Mouse (Mus musculus) CH12.LX (cell line): ENCODE measurements around the gene Klk7. TPM values are rescaled to one million over a fixed set of nuclear protein-coding genes. Genes with fewer than 3 reads are reported as not detected.

Experiments
- DNase-seq: peaks from one replicate; pipeline ENCODE4 v3.0.0-alpha.2; 2013; ENCODE audit errors: extremely low read depth
- H3K27ac ChIP-seq: 2 replicates; pipeline ENCODE4 v1.5.1; 2012; ENCODE audit warnings: low read depth, mild to moderate bottlenecking, control low read depth, moderate library complexity; ENCODE audit not compliant: insufficient read depth
- H3K27me3 ChIP-seq: replicated peaks from 2 replicates; pipeline ENCODE3; 2012; ENCODE audit warnings: inconsistent platforms
- H3K36me3 ChIP-seq, 2 experiments: replicated peaks in 1 of 2; 2 replicates each; pipeline versions ENCODE3 to v1.6.1; 2012; ENCODE audit warnings: inconsistent platforms in 1 of 2, low read length in 1 of 2, mild to moderate bottlenecking in 1 of 2, mixed read lengths in 1 of 2, moderate library complexity in 1 of 2; ENCODE audit not compliant: control insufficient read depth in 1 of 2, insufficient read depth in 1 of 2
- H3K4me1 ChIP-seq, 2 experiments: 2 replicates each; pipeline ENCODE4 v1.6.1; 2012; ENCODE audit warnings: inconsistent platforms in 1 of 2, moderate library complexity in 1 of 2; ENCODE audit not compliant: insufficient read depth in 2 of 2, control insufficient read depth in 1 of 2
- H3K4me2 ChIP-seq: 2 replicates; pipeline ENCODE4 v1.6.1; 2012; ENCODE audit warnings: low read depth, mild to moderate bottlenecking, control low read depth; ENCODE audit not compliant: poor library complexity, insufficient read depth, severe bottlenecking
- H3K4me3 ChIP-seq, 3 experiments: fragments of 150-350 bp in 1 of 3; sonication (generic) in 1 of 3; replicated peaks in 1 of 3; 2 replicates each; pipeline versions ENCODE3 to v1.5.1; 2011 to 2012; ENCODE audit warnings: low read depth in 2 of 3, low read length in 2 of 3, mild to moderate bottlenecking in 2 of 3, moderate library complexity in 2 of 3, control low read depth in 1 of 3, improper control_type of control experiment in 1 of 3, inconsistent platforms in 1 of 3, mixed read lengths in 1 of 3; ENCODE audit not compliant: poor library complexity in 1 of 3
- H3K79me2 ChIP-seq: replicated peaks from 2 replicates; pipeline ENCODE4 v1.6.1; 2012; ENCODE audit warnings: mild to moderate bottlenecking, moderate library complexity; ENCODE audit not compliant: control insufficient read depth, poor library complexity, insufficient read depth, severe bottlenecking; ENCODE audit errors: extremely low read depth
- H3K9ac ChIP-seq: 2 replicates; pipeline ENCODE4 v1.6.1; 2012; ENCODE audit warnings: low read depth, mild to moderate bottlenecking, control low read depth, moderate library complexity; ENCODE audit not compliant: insufficient read depth
- H3K9me3 ChIP-seq: replicated peaks from 2 replicates; pipeline ENCODE3; 2012; ENCODE audit warnings: low read length, inconsistent platforms, mixed read lengths
- CTCF ChIP-seq, 2 experiments: IDR thresholded peaks in 1 of 2; conservative IDR thresholded peaks in 1 of 2; 2 replicates each; pipeline ENCODE4 v1.5.1; 2011 to 2012; ENCODE audit warnings: low read depth in 2 of 2, low read length in 2 of 2, improper control_type of control experiment in 1 of 2, inconsistent platforms in 1 of 2, mild to moderate bottlenecking in 1 of 2, moderate library complexity in 1 of 2
- E2F4 ChIP-seq: IDR thresholded peaks from 2 replicates; pipeline ENCODE4 v1.6.1; 2011; ENCODE audit warnings: low read depth, low read length, improper control_type of control experiment; ENCODE audit not compliant: insufficient replicate concordance
- ELF1 ChIP-seq: IDR thresholded peaks from 2 replicates; pipeline ENCODE4 v1.6.1; 2014; ENCODE audit warnings: low read depth, mild to moderate bottlenecking, inconsistent platforms, low read length, improper control_type of control experiment
- ETS1 ChIP-seq: conservative IDR thresholded peaks from 2 replicates; pipeline ENCODE4 v1.6.1; 2012; ENCODE audit warnings: low read depth, mild to moderate bottlenecking, inconsistent platforms, low read length, improper control_type of control experiment, moderate library complexity
- GABPA ChIP-seq: IDR thresholded peaks from 2 replicates; pipeline ENCODE4 v1.6.1; 2012; ENCODE audit warnings: low read depth, low read length, improper control_type of control experiment, inconsistent platforms; ENCODE audit not compliant: insufficient replicate concordance
- HCFC1 ChIP-seq: IDR thresholded peaks from 2 replicates; pipeline ENCODE4 v1.6.1; 2012; ENCODE audit warnings: low read depth, mild to moderate bottlenecking, inconsistent platforms, low read length, improper control_type of control experiment
- IRF4 ChIP-seq: IDR thresholded peaks from 2 replicates; pipeline ENCODE4 v1.6.1; 2014; ENCODE audit warnings: low read depth, mild to moderate bottlenecking, inconsistent platforms, low read length, improper control_type of control experiment
- JUND ChIP-seq: conservative IDR thresholded peaks from 2 replicates; pipeline ENCODE4 v1.6.1; 2011; ENCODE audit warnings: low read depth, low read length, improper control_type of control experiment
- MAFK ChIP-seq: IDR thresholded peaks from 2 replicates; pipeline ENCODE4 v1.6.1; 2011; ENCODE audit warnings: low read length, improper control_type of control experiment; ENCODE audit not compliant: insufficient replicate concordance
- MAX ChIP-seq: IDR thresholded peaks from 2 replicates; pipeline ENCODE4 v1.6.1; 2011; ENCODE audit warnings: low read length, improper control_type of control experiment
- MEF2A ChIP-seq: IDR thresholded peaks from 2 replicates; pipeline ENCODE4 v1.6.1; 2014; ENCODE audit warnings: low read depth, mild to moderate bottlenecking, inconsistent platforms, low read length, improper control_type of control experiment, borderline replicate concordance
- MXI1 ChIP-seq: IDR thresholded peaks from 2 replicates; pipeline ENCODE4 v1.6.1; 2011; ENCODE audit warnings: mild to moderate bottlenecking, low read depth, low read length, improper control_type of control experiment
- NELFE ChIP-seq: IDR thresholded peaks from 2 replicates; pipeline ENCODE4 v1.6.1; 2011; ENCODE audit warnings: low read depth, low read length, improper control_type of control experiment
- NRF1 ChIP-seq: IDR thresholded peaks from 2 replicates; pipeline ENCODE4 v1.6.1; 2014; ENCODE audit warnings: low read depth, mild to moderate bottlenecking, inconsistent platforms, low read length, improper control_type of control experiment, moderate library complexity
- PAX5 ChIP-seq: IDR thresholded peaks from 2 replicates; pipeline ENCODE4 v1.6.1; 2012; ENCODE audit warnings: low read length, inconsistent platforms, mixed read lengths
- POLR2AphosphoS2 ChIP-seq: IDR thresholded peaks from 2 replicates; pipeline ENCODE4 v1.6.1; 2011; ENCODE audit warnings: low read depth, low read length, improper control_type of control experiment
- SMC3 ChIP-seq: IDR thresholded peaks from 2 replicates; pipeline ENCODE4 v1.6.1; 2011; ENCODE audit warnings: low read depth, low read length, improper control_type of control experiment
- TBP ChIP-seq: conservative IDR thresholded peaks from 2 replicates; pipeline ENCODE4 v1.6.1; 2011; ENCODE audit warnings: low read depth, low read length, improper control_type of control experiment
- UBTF ChIP-seq: IDR thresholded peaks from 2 replicates; pipeline ENCODE4 v1.6.1; 2012; ENCODE audit warnings: low read depth, mild to moderate bottlenecking, inconsistent platforms, low read length, improper control_type of control experiment, moderate library complexity
- USF1 ChIP-seq: IDR thresholded peaks from 2 replicates; pipeline ENCODE4 v1.6.1; 2014; ENCODE audit warnings: low read depth, mild to moderate bottlenecking, inconsistent platforms, low read length, improper control_type of control experiment
- ZC3H11A ChIP-seq: IDR thresholded peaks from 2 replicates; pipeline ENCODE4 v1.6.1; 2012; ENCODE audit warnings: low read depth, mild to moderate bottlenecking, inconsistent platforms, low read length, improper control_type of control experiment
- ZNF384 ChIP-seq: IDR thresholded peaks from 2 replicates; pipeline ENCODE4 v1.6.1; 2012; ENCODE audit warnings: low read depth, low read length, improper control_type of control experiment, inconsistent platforms
- dilution Hi-C: fragments of 300-500 bp; cut with MboI; formaldehyde crosslinking; loops from 2 replicates; pipeline ENCODE4 v1.14.3; 2020; ENCODE audit warnings: low sequenced_read_pairs; ENCODE audit not compliant: extremely low pct_unique_long_range_greater_than_20kb, extremely low pct_ligation_motif_present
- in situ Hi-C: fragments of 300-500 bp; cut with MboI; formaldehyde crosslinking; loops from 3 replicates; pipeline ENCODE4 v1.14.3; 2019; ENCODE audit warnings: low sequenced_read_pairs, low pct_ligation_motif_present, low pct_unique_long_range_greater_than_20kb, mixed read lengths
- polyA plus RNA-seq: library from polyadenylated mRNA; unstranded; fragments of >175 nt; gene quantifications from 2 replicates; pipeline ENCODE4 v1.2.1, GENCODE M21; 2012; ENCODE audit warnings: low read depth; ENCODE audit not compliant: insufficient read length
- total RNA-seq, 2 experiments: library from RNA; depleted of rRNA; stranded (reverse); fragments of 300-350 nt in 1 of 2; fragments of >200 nt in 1 of 2; gene quantifications; 2 replicates each; pipeline ENCODE4 v1.2.3; 2012 to 2014

Gene Klk7
- total and polyA plus RNA-seq, 3 experiments: not detected

- H3K36me3 ChIP-seq: no peaks in the 10 kb centered on the region
- no peak overlapping the region for H3K27ac ChIP-seq
- H3K9me3 ChIP-seq: no peaks in the 10 kb centered on the region
- DNase-seq: no peak
- no peak overlapping the region for H3K4me2 ChIP-seq
- H3K9ac ChIP-seq: no peak overlapping the region
- H3K4me3 ChIP-seq: no peak overlapping the region
- dilution Hi-C loops: no loop called here
- H3K4me1 ChIP-seq: no peaks in the 10 kb centered on the region
- no peaks in the 10 kb centered on the region for H3K79me2 ChIP-seq
- H3K27me3 ChIP-seq: peaks cover 79% of the 10 kb centered on the region
- in situ Hi-C loops: no loop called here
- TF ChIP-seq JUND: no peak
- no peak for TF ChIP-seq PAX5
- no peak for TF ChIP-seq MAFK
- no peak for TF ChIP-seq MAX
- TF ChIP-seq MXI1: no peak
- no peak for TF ChIP-seq GABPA
- no peak for TF ChIP-seq TBP
- TF ChIP-seq ZNF384: no peak
- no peak for TF ChIP-seq SMC3
- TF ChIP-seq POLR2AphosphoS2: no peak
- TF ChIP-seq UBTF: no peak
These were observed 32.7 kb downstream of the Klk7 start for GRCm38 (mm10) chr7:43843801-43844200.

GRCm38 (mm10) chr7:43851616-43852015 is 40.5 kb downstream of the Klk7 start:
- in situ Hi-C loops: no loop called here
- H3K27ac ChIP-seq: no peak overlapping the region
- no peaks in the 10 kb centered on the region for H3K36me3 ChIP-seq
- no peak overlapping the region for H3K4me3 ChIP-seq
- dilution Hi-C loops: no loop called here
- no peak overlapping the region for H3K9ac ChIP-seq
- no peak overlapping the region for H3K4me2 ChIP-seq
- no peaks in the 10 kb centered on the region for H3K79me2 ChIP-seq
- no peak for TF ChIP-seq HCFC1
- no peak for TF ChIP-seq ELF1
- no peak for TF ChIP-seq UBTF
- TF ChIP-seq IRF4: no peak
- TF ChIP-seq TBP: no peak
- TF ChIP-seq CTCF (conservative IDR thresholded peaks at IDR 0.05 in 1 of 2, IDR thresholded peaks at IDR 0.05 in 1 of 2; ENCODE audit: low read depth in 2 of 2, low read length in 2 of 2): no peak
- TF ChIP-seq SMC3: no peak
- no peak for TF ChIP-seq USF1
- TF ChIP-seq ZC3H11A: no peak
- no peak for TF ChIP-seq ETS1
- TF ChIP-seq E2F4: no peak
- TF ChIP-seq MAX: no peak
- TF ChIP-seq POLR2AphosphoS2: no peak
- no peak for TF ChIP-seq NRF1
- TF ChIP-seq MEF2A: no peak
- no peak for TF ChIP-seq NELFE
- no peak for TF ChIP-seq JUND
- no peak for DNase-seq
- H3K9me3 ChIP-seq: no peaks in the 10 kb centered on the region
- H3K27me3 ChIP-seq: peaks cover 52% of the 10 kb centered on the region
- H3K4me1 ChIP-seq: no peaks in the 10 kb centered on the region
